Mouse (Mus musculus) ES-E14 (cell line): ENCODE results near the gene Rcan1. TPM values are rescaled to one million over a fixed set of nuclear protein-coding genes. Genes with fewer than 3 reads are reported as not detected.

Experiments used
- DNase-seq: peaks from one replicate; pipeline ENCODE4 v3.0.0-alpha.2; 2013; ENCODE audit warnings: low read depth, low spot score
- H3K27ac ChIP-seq: 2 replicates; pipeline ENCODE4 v1.5.1; 2012; ENCODE audit warnings: low read depth, mild to moderate bottlenecking, low read length, moderate library complexity, mixed read lengths; ENCODE audit not compliant: poor library complexity, insufficient read depth, severe bottlenecking
- H3K36me3 ChIP-seq: 2 replicates; pipeline ENCODE4 v1.6.1; 2012; ENCODE audit warnings: mild to moderate bottlenecking, low read length, moderate library complexity, mixed read lengths; ENCODE audit not compliant: control insufficient read depth, poor library complexity, insufficient read depth, severe bottlenecking
- H3K4me1 ChIP-seq, 2 experiments: fragments of 150-350 bp in 1 of 2; sonication (generic) in 1 of 2; 2 replicates each; pipeline ENCODE4 v1.6.1; 2012; ENCODE audit warnings: low read length in 2 of 2, mild to moderate bottlenecking in 1 of 2, mixed read lengths in 1 of 2; ENCODE audit not compliant: control insufficient read depth in 2 of 2, insufficient read depth in 2 of 2, poor library complexity in 1 of 2
- H3K4me3 ChIP-seq, 2 experiments: fragments of 150-350 bp in 1 of 2; sonication (generic) in 1 of 2; 2 replicates each; pipeline ENCODE4 v1.5.1; 2012; ENCODE audit warnings: low read length in 2 of 2, low read depth in 1 of 2, mild to moderate bottlenecking in 1 of 2, mixed read lengths in 1 of 2; ENCODE audit not compliant: insufficient read depth in 1 of 2, poor library complexity in 1 of 2, severe bottlenecking in 1 of 2
- H3K9ac ChIP-seq: 2 replicates; pipeline ENCODE4 v1.6.1; 2012; ENCODE audit warnings: low read depth, mild to moderate bottlenecking, low read length, mixed read lengths; ENCODE audit not compliant: poor library complexity, insufficient read depth, severe bottlenecking
- H3K9me3 ChIP-seq: fragments of 150-350 bp; sonication (generic); 2 replicates; pipeline ENCODE4 v1.6.1; 2012; ENCODE audit warnings: low read depth, mild to moderate bottlenecking, low read length; ENCODE audit not compliant: control insufficient read depth, insufficient read depth
- CHD2 ChIP-seq: IDR thresholded peaks from 2 replicates; pipeline ENCODE4 v1.6.1; 2014; ENCODE audit warnings: mild to moderate bottlenecking, low read depth, low read length, inconsistent platforms
- HCFC1 ChIP-seq: IDR thresholded peaks from 2 replicates; pipeline ENCODE4 v1.6.1; 2012; ENCODE audit warnings: low read length, inconsistent platforms, borderline replicate concordance; ENCODE audit not compliant: insufficient read depth
- MAFK ChIP-seq: IDR thresholded peaks from 2 replicates; pipeline ENCODE4 v1.6.1; 2014; ENCODE audit warnings: mild to moderate bottlenecking, low read depth, low read length, inconsistent platforms; ENCODE audit not compliant: insufficient read depth
- ZC3H11A ChIP-seq: IDR thresholded peaks from 2 replicates; pipeline ENCODE4 v1.6.1; 2012; ENCODE audit warnings: low read depth, mild to moderate bottlenecking, inconsistent platforms, low read length, borderline replicate concordance
- ZNF384 ChIP-seq: IDR thresholded peaks from 2 replicates; pipeline ENCODE4 v1.6.1; 2012; ENCODE audit warnings: low read depth, low read length, inconsistent platforms
- in situ Hi-C, 2 experiments: fragments of 600-800 bp; cut with MboI; formaldehyde crosslinking; loops; one replicate each; pipeline ENCODE4 v1.15.1; 2025; ENCODE audit warnings: low sequenced_read_pairs in 2 of 2, inconsistent platforms in 1 of 2; ENCODE audit not compliant: unreplicated experiment in 2 of 2
- total RNA-seq: library from RNA; depleted of rRNA; stranded (reverse); fragments of 300-350 nt; gene quantifications from 2 replicates; pipeline ENCODE4 v1.2.3, GENCODE M21; 2012

Rcan1 gene
- total RNA-seq, 1 experiment = 15.8 TPM

DNA sequence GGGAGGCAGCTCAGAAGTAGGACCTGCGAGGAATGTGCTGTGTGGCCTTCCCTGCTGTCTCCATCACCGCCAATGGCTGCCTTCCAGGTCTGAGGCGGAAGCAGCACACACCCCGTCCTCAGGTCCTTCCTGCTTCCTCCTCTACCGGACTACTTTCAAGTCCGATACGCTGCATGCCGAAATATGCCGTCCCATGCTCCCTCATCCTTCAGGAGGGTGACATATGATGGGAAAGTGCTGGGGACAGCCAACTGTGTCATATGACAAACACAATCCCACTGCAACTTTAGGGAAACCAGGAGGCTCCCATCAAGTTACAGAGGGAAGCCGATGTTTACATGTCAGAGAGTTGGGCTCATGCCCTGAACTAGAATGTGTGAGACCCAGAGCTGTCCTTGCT lies 67.6 kb downstream of the Rcan1 start:
- no peak for DNase-seq
- Histone ChIP-seq H3K4me1 (peaks cover 6 to 18% of the 10 kb centered on the region in 2 experiments; a peak in 3 of 4 replicates), H3K36me3 (no peaks in the 10 kb centered on the region), H3K4me3 (no peak overlapping the region), H3K27ac (no peak overlapping the region), H3K9ac (no peak overlapping the region; the same call in 1 of the 2 replicates), H3K9me3 (no peaks in the 10 kb centered on the region)
- TF ChIP-seq MAFK = no peak
- no peak for TF ChIP-seq ZC3H11A
- TF ChIP-seq HCFC1 = no peak
- TF ChIP-seq CHD2 = no peak
- no peak for TF ChIP-seq ZNF384
- in situ Hi-C loops = no loop called here

DNA sequence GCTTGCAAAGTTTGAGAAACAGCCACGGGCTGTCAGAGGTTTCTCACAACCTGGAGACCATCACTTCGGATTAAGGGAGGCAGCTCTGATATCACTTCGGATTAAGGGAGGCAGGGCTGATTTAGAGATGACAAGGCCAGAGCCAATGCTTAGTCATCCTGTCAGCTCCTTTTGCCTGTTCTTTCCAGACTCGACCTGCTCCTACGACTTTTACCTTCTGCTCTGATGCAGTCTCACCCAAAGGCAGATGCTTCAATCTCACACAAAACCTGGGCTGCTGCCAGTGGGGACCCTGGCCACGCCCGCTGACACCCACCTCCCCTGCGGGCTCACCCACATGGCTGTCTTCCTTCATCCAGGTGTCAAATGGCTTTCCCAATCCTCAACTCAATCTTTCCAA lies 68.5 kb downstream of the Rcan1 start:
- in situ Hi-C loops = no loop called here
- Histone ChIP-seq H3K27ac (no peak overlapping the region), H3K4me1 (peaks cover 6 to 18% of the 10 kb centered on the region in 2 experiments; a peak in 3 of 4 replicates)

DNA sequence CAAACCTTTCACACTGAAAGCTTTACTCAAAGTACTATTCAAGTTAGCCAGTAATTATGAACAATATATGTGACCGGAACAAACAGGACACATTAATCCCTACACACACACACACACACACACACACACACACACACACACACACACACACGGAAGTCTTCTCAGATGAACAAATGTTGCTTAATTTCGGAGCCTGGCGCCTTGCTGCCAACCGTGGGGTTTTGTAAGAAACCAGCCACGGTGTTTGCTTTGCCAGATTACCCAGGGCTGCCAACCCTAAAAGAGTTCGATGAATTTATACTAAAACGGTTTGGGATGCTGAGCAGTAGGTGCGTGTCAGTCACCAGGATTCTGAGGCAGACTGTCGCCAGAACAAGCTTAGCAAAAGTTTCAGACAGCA lies 69.5 kb downstream of the Rcan1 start:
- in situ Hi-C loops = no loop called here
- H3K9me3 ChIP-seq = no peaks in the 10 kb centered on the region
- H3K4me3 ChIP-seq = no peak overlapping the region
- no peak for TF ChIP-seq MAFK
- no peak overlapping the region for H3K9ac ChIP-seq
- H3K27ac ChIP-seq = no peak overlapping the region
- H3K4me1 ChIP-seq = peaks cover 6 to 18% of the 10 kb centered on the region in 2 experiments; a peak in 3 of 4 replicates
- DNase-seq = no peak
- peaks cover 2% of the 10 kb centered on the region; the same call in 1 of the 2 replicates for H3K36me3 ChIP-seq

More for the DNA sequence above, 68.5 kb downstream of the Rcan1 start:
- TF ChIP-seq HCFC1 (no peak), MAFK (0 out of 2 replicates have a peak, but pooled peaks have one; percentile 37), ZNF384 (no peak), ZC3H11A (no peak), CHD2 (no peak)
- DNase-seq = no peak
- Histone ChIP-seq H3K4me3 (no peak overlapping the region), H3K9ac (no peak overlapping the region), H3K9me3 (no peaks in the 10 kb centered on the region), H3K36me3 (no peaks in the 10 kb centered on the region)

DNA sequence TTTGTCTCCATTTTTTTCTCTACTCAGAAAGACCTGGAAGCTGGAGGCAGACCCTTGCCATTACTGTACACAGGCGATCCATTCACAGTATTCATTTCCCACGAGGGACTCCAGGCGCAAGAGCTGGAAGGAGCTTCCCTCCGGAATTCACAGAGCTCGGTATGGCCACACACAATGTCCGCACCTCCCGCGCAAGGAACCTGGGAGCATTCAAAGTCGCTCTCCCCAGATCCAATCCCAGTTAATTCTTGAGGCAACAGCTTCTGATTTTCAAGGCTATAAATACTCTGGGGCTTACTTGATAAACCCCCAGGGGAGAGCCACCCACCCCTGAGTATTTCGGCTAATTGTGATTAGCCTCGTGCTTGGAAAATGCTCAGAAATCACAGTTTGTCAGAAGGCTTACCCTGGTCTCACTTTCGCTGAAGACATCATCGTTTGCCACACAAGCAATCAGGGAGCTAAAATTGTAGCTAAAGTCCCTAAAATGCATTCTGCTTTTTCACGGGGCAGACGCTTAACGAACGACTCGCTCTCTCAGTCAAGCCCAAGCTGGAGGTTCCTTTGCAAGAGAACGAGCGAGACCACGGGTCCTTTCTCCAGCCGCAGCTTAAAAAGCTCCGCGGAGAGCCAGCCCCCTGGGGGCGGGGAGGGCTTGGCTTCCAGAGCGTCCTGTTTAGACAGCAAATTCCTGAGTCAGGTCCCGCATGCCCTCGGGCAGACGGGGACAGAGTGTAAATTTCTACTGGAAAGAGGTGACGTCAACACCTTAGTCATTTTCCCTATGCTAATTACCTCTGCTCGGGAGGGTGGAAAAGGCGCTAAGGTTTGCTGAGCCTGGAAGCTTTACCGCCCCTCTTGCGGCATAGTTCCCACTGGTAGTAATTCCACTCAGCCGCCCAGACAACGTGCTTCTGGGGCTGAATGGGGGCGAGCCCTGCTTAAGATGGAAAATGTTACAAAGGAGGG lies 70.9 kb downstream of the Rcan1 start:
- peak; percentile 98 for DNase-seq
- Histone ChIP-seq H3K36me3 (peaks cover 7% of the 10 kb centered on the region; the same call in 1 of the 2 replicates), H3K4me1 (peaks cover 6 to 18% of the 10 kb centered on the region in 2 experiments; a peak in 3 of 4 replicates), H3K27ac (peak overlapping the region; percentile 20; the same call in 1 of the 2 replicates), H3K9ac (peak overlapping the region; percentile 51), H3K4me3 (peak overlapping the region; percentile 14 to 57; a peak in 3 of 4 replicates), H3K9me3 (no peaks in the 10 kb centered on the region)
- TF ChIP-seq ZC3H11A = no peak
- TF ChIP-seq MAFK = peak; percentile 87
- TF ChIP-seq HCFC1 = no peak
- in situ Hi-C loops = no loop called here
